Mouse (Mus musculus) spleen, postnatal 36 days (tissue): ENCODE measurements around the gene 4933430I17Rik.
A peak's percentile ranks its signal among the peaks of the same experiment; 100 is the strongest.
"Not testable (repeated sequence)": the region's sequence is repeated elsewhere in the genome, so short reads cannot be mapped to it uniquely, and the experiment has no call there.

Experiments used
- DNase-seq, 2 experiments: peaks; one replicate each; pipeline ENCODE4 v3.0.0; 2022; ENCODE audit warnings: low spot score in 2 of 2, mixed read lengths in 1 of 2

The 4933430I17Rik gene

GRCm38 (mm10) chr4:62524651-62525488 is at the start of gene 4933430I17Rik, which contains the start of gene Pole3:
Gene 4933430I17Rik (plus strand): TSS chr4:62525369.
Gene Pole3 (minus strand): TSS chr4:62525068.
- peak; percentile 93 to 95 for DNase-seq

GRCm38 (mm10) chr4:62475793-62476192 is 49.4 kb upstream of the 4933430I17Rik start:
- DNase-seq: no peak

GRCm38 (mm10) chr4:62477542-62478244 is 47.5 kb upstream of the 4933430I17Rik start:
- no peak for DNase-seq

GRCm38 (mm10) chr4:62479593-62479936 is 45.6 kb upstream of the 4933430I17Rik start:
- not testable (repeated sequence) for DNase-seq

- DNase-seq: peak; percentile 46 to 51
Measured at GRCm38 (mm10) chr4:62479937-62480708, 45.0 kb upstream of the 4933430I17Rik start, which contains the start of gene Bspry. Gene Bspry (plus strand): TSS chr4:62480053.

GRCm38 (mm10) chr4:62480709-62481605 is 44.2 kb upstream of the 4933430I17Rik start:
- DNase-seq: peak; percentile 66 to 70

- DNase-seq: no peak
Measured at GRCm38 (mm10) chr4:62484928-62485327, 40.2 kb upstream of the 4933430I17Rik start.

- peak in 1 of 2 experiments; percentile 9 for DNase-seq
Measured at GRCm38 (mm10) chr4:62485450-62486161, 39.6 kb upstream of the 4933430I17Rik start.

- DNase-seq: no peak
Measured at GRCm38 (mm10) chr4:62486162-62486696, 38.9 kb upstream of the 4933430I17Rik start.

GRCm38 (mm10) chr4:62487172-62487571 is 38.0 kb upstream of the 4933430I17Rik start:
- no peak for DNase-seq

GRCm38 (mm10) chr4:62487914-62488313 is 37.3 kb upstream of the 4933430I17Rik start:
- no peak for DNase-seq

- no peak for DNase-seq
Measured at GRCm38 (mm10) chr4:62492682-62493081, 32.5 kb upstream of the 4933430I17Rik start.

- no peak for DNase-seq
Measured at GRCm38 (mm10) chr4:62494230-62494629, 30.9 kb upstream of the 4933430I17Rik start.

GRCm38 (mm10) chr4:62495946-62496345 is 29.2 kb upstream of the 4933430I17Rik start:
- no peak for DNase-seq

- DNase-seq: no peak
Measured at GRCm38 (mm10) chr4:62496815-62497214, 28.4 kb upstream of the 4933430I17Rik start.

GRCm38 (mm10) chr4:62500799-62501198 is 24.4 kb upstream of the 4933430I17Rik start:
- DNase-seq: no peak

- no peak for DNase-seq
Measured at GRCm38 (mm10) chr4:62501534-62501933, 23.6 kb upstream of the 4933430I17Rik start.

GRCm38 (mm10) chr4:62501964-62502732 is 23.0 kb upstream of the 4933430I17Rik start:
- peak; percentile 85 to 86 for DNase-seq

GRCm38 (mm10) chr4:62502969-62503368 is 22.2 kb upstream of the 4933430I17Rik start:
- DNase-seq: no peak
